Mouse (Mus musculus): Measurements from ENCODE around the gene Dock4. TPM values are rescaled to one million over a fixed set of nuclear protein-coding genes. Genes with fewer than 3 reads are reported as not detected.

The Dock4 gene
- polyA plus RNA-seq, 2 experiments = 7.7 to 12.2 TPM

GRCm38 (mm10) chr12:40888261-40888791 lies 442.6 kb downstream of the Dock4 start:
- Histone ChIP-seq H3K9ac (ENCODE audit: low read depth, low read length, severe bottlenecking) (no peak overlapping the region), H3K4me3 (replicated peaks; ENCODE audit: low read length) (no peak overlapping the region), H3K36me3 (ENCODE audit: control insufficient read depth, insufficient read depth, low read length) (no peaks in the 10 kb centered on the region), H3K4me2 (replicated peaks; ENCODE audit: low read depth, low read length, severe bottlenecking) (no peak overlapping the region), H3K4me1 (ENCODE audit: control insufficient read depth, insufficient read depth, low read length) (peaks cover 3% of the 10 kb centered on the region; the same call in 1 of the 2 replicates), H3K27me3 (ENCODE audit: control insufficient read depth, insufficient read depth, low read length) (no peaks in the 10 kb centered on the region), H3K27ac (replicated peaks; ENCODE audit: low read depth, low read length) (no peak overlapping the region), H3K9me3 (ENCODE audit: control insufficient read depth, low read length) (no peaks in the 10 kb centered on the region)
- WGBS = 38% methylated on average over 2 of the region's 2 CpGs
- no peak for TF ChIP-seq POLR2A (IDR thresholded peaks at IDR 0.05; ENCODE audit: borderline replicate concordance, extremely low read depth, insufficient read depth, insufficient read length)
- DNase-seq (ENCODE audit: low spot score) (peak; percentile 51), ATAC-seq (ENCODE audit: low FRiP score, low read depth) (no peak)

GRCm38 (mm10) chr12:40888829-40889228 lies 443.1 kb downstream of the Dock4 start:
- no peak for ATAC-seq (ENCODE audit: low FRiP score, low read depth)

GRCm38 (mm10) chr12:40889534-40889933 lies 443.8 kb downstream of the Dock4 start:
- no peak overlapping the region for H3K9ac ChIP-seq (ENCODE audit: low read depth, low read length, severe bottlenecking)
- no peak overlapping the region for H3K27ac ChIP-seq (replicated peaks; ENCODE audit: low read depth, low read length)
- no peaks in the 10 kb centered on the region for H3K27me3 ChIP-seq (ENCODE audit: control insufficient read depth, insufficient read depth, low read length)
- WGBS = 86% methylated on average over 3 of the region's 3 CpGs
- no peak overlapping the region for H3K4me2 ChIP-seq (replicated peaks; ENCODE audit: low read depth, low read length, severe bottlenecking)
- DNase-seq (ENCODE audit: low spot score) (no peak), ATAC-seq (ENCODE audit: low FRiP score, low read depth) (no peak)
- no peaks in the 10 kb centered on the region for H3K36me3 ChIP-seq (ENCODE audit: control insufficient read depth, insufficient read depth, low read length)
- H3K4me1 ChIP-seq (ENCODE audit: control insufficient read depth, insufficient read depth, low read length) = peaks cover 3% of the 10 kb centered on the region; the same call in 1 of the 2 replicates
- no peaks in the 10 kb centered on the region for H3K9me3 ChIP-seq (ENCODE audit: control insufficient read depth, low read length)
- no peak for TF ChIP-seq POLR2A (IDR thresholded peaks at IDR 0.05; ENCODE audit: borderline replicate concordance, extremely low read depth, insufficient read depth, insufficient read length)
- H3K4me3 ChIP-seq (replicated peaks; ENCODE audit: low read length) = no peak overlapping the region

More at GRCm38 (mm10) chr12:40888829-40889228, 443.1 kb downstream of the Dock4 start:
- Histone ChIP-seq H3K4me1 (ENCODE audit: control insufficient read depth, insufficient read depth, low read length) (peaks cover 3% of the 10 kb centered on the region; the same call in 1 of the 2 replicates), H3K36me3 (ENCODE audit: control insufficient read depth, insufficient read depth, low read length) (no peaks in the 10 kb centered on the region), H3K9ac (ENCODE audit: low read depth, low read length, severe bottlenecking) (no peak overlapping the region), H3K9me3 (ENCODE audit: control insufficient read depth, low read length) (no peaks in the 10 kb centered on the region), H3K27me3 (ENCODE audit: control insufficient read depth, insufficient read depth, low read length) (no peaks in the 10 kb centered on the region), H3K4me2 (replicated peaks; ENCODE audit: low read depth, low read length, severe bottlenecking) (no peak overlapping the region), H3K4me3 (replicated peaks; ENCODE audit: low read length) (no peak overlapping the region), H3K27ac (replicated peaks; ENCODE audit: low read depth, low read length) (no peak overlapping the region)
- 43% methylated on average over 1 of the region's 1 CpGs for WGBS
- TF ChIP-seq POLR2A (IDR thresholded peaks at IDR 0.05; ENCODE audit: borderline replicate concordance, extremely low read depth, insufficient read depth, insufficient read length) = no peak
- DNase-seq (ENCODE audit: low spot score) = peak; percentile 48

GRCm38 (mm10) chr12:40891168-40891567 lies 445.4 kb downstream of the Dock4 start:
- no peak overlapping the region for H3K27ac ChIP-seq (replicated peaks; ENCODE audit: low read depth, low read length)
- no peaks in the 10 kb centered on the region for H3K27me3 ChIP-seq (ENCODE audit: control insufficient read depth, insufficient read depth, low read length)
- ATAC-seq (ENCODE audit: low FRiP score, low read depth) (no peak), DNase-seq (ENCODE audit: low spot score) (no peak)
- no peaks in the 10 kb centered on the region for H3K36me3 ChIP-seq (ENCODE audit: control insufficient read depth, insufficient read depth, low read length)
- no peak overlapping the region for H3K4me3 ChIP-seq (replicated peaks; ENCODE audit: low read length)
- TF ChIP-seq POLR2A (IDR thresholded peaks at IDR 0.05; ENCODE audit: borderline replicate concordance, extremely low read depth, insufficient read depth, insufficient read length) = no peak
- peaks cover 3% of the 10 kb centered on the region; the same call in 1 of the 2 replicates for H3K4me1 ChIP-seq (ENCODE audit: control insufficient read depth, insufficient read depth, low read length)
- H3K9me3 ChIP-seq (ENCODE audit: control insufficient read depth, low read length) = no peaks in the 10 kb centered on the region
- no peak overlapping the region for H3K9ac ChIP-seq (ENCODE audit: low read depth, low read length, severe bottlenecking)
- no peak overlapping the region for H3K4me2 ChIP-seq (replicated peaks; ENCODE audit: low read depth, low read length, severe bottlenecking)

- WGBS = 70% methylated on average over 4 of the region's 7 CpGs
Observed at GRCm38 (mm10) chr12:40893741-40894140, 448.0 kb downstream of the Dock4 start.

More at GRCm38 (mm10) chr12:40893741-40894140, 448.0 kb downstream of the Dock4 start:
- Histone ChIP-seq H3K27me3 (ENCODE audit: control insufficient read depth, insufficient read depth, low read length) (no peaks in the 10 kb centered on the region), H3K9me3 (ENCODE audit: control insufficient read depth, low read length) (no peaks in the 10 kb centered on the region), H3K36me3 (ENCODE audit: control insufficient read depth, insufficient read depth, low read length) (no peaks in the 10 kb centered on the region), H3K9ac (ENCODE audit: low read depth, low read length, severe bottlenecking) (no peak overlapping the region), H3K4me2 (replicated peaks; ENCODE audit: low read depth, low read length, severe bottlenecking) (no peak overlapping the region), H3K4me3 (replicated peaks; ENCODE audit: low read length) (no peak overlapping the region), H3K27ac (replicated peaks; ENCODE audit: low read depth, low read length) (no peak overlapping the region), H3K4me1 (ENCODE audit: control insufficient read depth, insufficient read depth, low read length) (peaks cover 1% of the 10 kb centered on the region; the same call in 1 of the 2 replicates)
- no peak for DNase-seq (ENCODE audit: low spot score)
- TF ChIP-seq POLR2A (IDR thresholded peaks at IDR 0.05; ENCODE audit: borderline replicate concordance, extremely low read depth, insufficient read depth, insufficient read length) = no peak
- no peak for ATAC-seq (ENCODE audit: low FRiP score, low read depth)

Data from limb, embryonic 14.5 days (tissue).